Mouse (Mus musculus): Measurements from ENCODE around the gene Rap2b.

Gene Rap2b

GRCm38 (mm10) chr3:61376001-61376400 lies 14.6 kb downstream of the Rap2b start:
- no peak for DNase-seq (ENCODE audit: low read depth, low spot score)

GRCm38 (mm10) chr3:61386368-61386767 lies 24.9 kb downstream of the Rap2b start:
- no peak for DNase-seq (ENCODE audit: low read depth, low spot score)

- no peak for DNase-seq (ENCODE audit: low read depth, low spot score)
Observed at GRCm38 (mm10) chr3:61391564-61391963, 30.1 kb downstream of the Rap2b start.

GRCm38 (mm10) chr3:61392881-61393280 lies 31.4 kb downstream of the Rap2b start:
- no peak for DNase-seq (ENCODE audit: low read depth, low spot score)

- DNase-seq (ENCODE audit: low read depth, low spot score) = no peak
Observed at GRCm38 (mm10) chr3:61393520-61393919, 32.1 kb downstream of the Rap2b start.

- no peak for DNase-seq (ENCODE audit: low read depth, low spot score)
Observed at GRCm38 (mm10) chr3:61395382-61395781, 33.9 kb downstream of the Rap2b start.

- DNase-seq (ENCODE audit: low read depth, low spot score) = no peak
Observed at GRCm38 (mm10) chr3:61396728-61397127, 35.3 kb downstream of the Rap2b start.

- no peak for DNase-seq (ENCODE audit: low read depth, low spot score)
Observed at GRCm38 (mm10) chr3:61400823-61401387, 39.5 kb downstream of the Rap2b start.

GRCm38 (mm10) chr3:61406921-61407320 lies 45.5 kb downstream of the Rap2b start:
- no peak for DNase-seq (ENCODE audit: low read depth, low spot score)

GRCm38 (mm10) chr3:61409683-61410082 lies 48.2 kb downstream of the Rap2b start:
- no peak for DNase-seq (ENCODE audit: low read depth, low spot score)

- no peak for DNase-seq (ENCODE audit: low read depth, low spot score)
Observed at GRCm38 (mm10) chr3:61415883-61416282, 54.4 kb downstream of the Rap2b start.

Data from embryo, embryonic 11.5 days (tissue).